Mouse (Mus musculus) forebrain, postnatal 0 days (tissue): ENCODE results near the gene Gorasp2. TPM values are rescaled to one million over a fixed set of nuclear protein-coding genes. Genes with fewer than 3 reads are reported as not detected.
A peak's percentile ranks its signal among the peaks of the same experiment; 100 is the strongest.

ENCODE experiments used
- ATAC-seq: fragments of 200-750 bp; cut with Nextera tagmentation; 2 replicates; pipeline ENCODE4 v1.8.0; 2017; ENCODE audit warnings: mild to moderate bottlenecking, moderate library complexity
- DNase-seq: peaks from one replicate; pipeline ENCODE4 v3.0.0-alpha.2; 2015
- H3K27ac ChIP-seq: fragments of 300-500 bp; sonication (generic); 2 replicates; pipeline ENCODE4 v1.5.1; 2014; ENCODE audit warnings: low read depth, mild to moderate bottlenecking, antibody characterized with exemption, low read length, moderate library complexity, mixed read lengths
- H3K27me3 ChIP-seq: fragments of 300-500 bp; sonication (generic); 2 replicates; pipeline ENCODE4 v1.6.1; 2014; ENCODE audit warnings: mild to moderate bottlenecking, low read length, mixed read lengths; ENCODE audit not compliant: insufficient read depth
- H3K36me3 ChIP-seq: fragments of 300-500 bp; sonication (generic); 2 replicates; pipeline ENCODE4 v1.6.1; 2014; ENCODE audit warnings: mild to moderate bottlenecking, moderate library complexity; ENCODE audit not compliant: insufficient read depth
- H3K4me1 ChIP-seq: fragments of 300-500 bp; sonication (generic); 2 replicates; pipeline ENCODE4 v1.6.1; 2014; ENCODE audit warnings: antibody characterized with exemption; ENCODE audit not compliant: insufficient read depth
- H3K4me2 ChIP-seq: fragments of 300-500 bp; sonication (generic); 2 replicates; pipeline ENCODE4 v1.6.1; 2014; ENCODE audit warnings: low read depth, mild to moderate bottlenecking, moderate library complexity
- H3K4me3 ChIP-seq: fragments of 300-500 bp; sonication (generic); 2 replicates; pipeline ENCODE4 v1.5.1; 2014; ENCODE audit warnings: low read depth, low read length, mixed read lengths
- H3K9ac ChIP-seq: fragments of 300-500 bp; sonication (generic); 2 replicates; pipeline ENCODE4 v1.6.1; 2014; ENCODE audit warnings: mild to moderate bottlenecking
- H3K9me3 ChIP-seq: fragments of 300-500 bp; sonication (generic); 2 replicates; pipeline ENCODE4 v1.6.1; 2016; ENCODE audit warnings: low read length
- CTCF ChIP-seq: sonication (generic); IDR thresholded peaks from 2 replicates; pipeline ENCODE4 v1.5.1; 2016; ENCODE audit warnings: antibody characterized with exemption, control low read depth, low read depth
- WGBS: fragments of 180-500 bp; shearing (Covaris S2); extraction: QIAGEN DNeasy Blood & Tissue Kit; methylation state at CpG from one replicate; pipeline ENCODE4 v1.1.7; 2014; 5-methylcytosine and 5-hydroxymethylcytosine counted together
- polyA plus RNA-seq: library from polyadenylated mRNA; unstranded; fragments of >200 nt; fragmentation: Nextera tagmentation; extraction: Ambion mirVana; gene quantifications from 2 replicates; pipeline ENCODE4 v1.2.1, GENCODE M21; 2015
- total RNA-seq: library from RNA; depleted of rRNA; stranded (reverse); fragments of >200 nt; gene quantifications from 2 replicates; pipeline ENCODE4 v1.2.3, GENCODE M21; 2014

Gorasp2 gene
- total and polyA plus RNA-seq, 2 experiments from 2014 or later, result 82.2 to 166 TPM

- Histone ChIP-seq H3K27ac (no peak overlapping the region; the same call in 1 of the 2 replicates), H3K4me1 (peaks cover 4% of the 10 kb centered on the region; the same call in 1 of the 2 replicates), H3K4me2 (no peak overlapping the region), H3K36me3 (no peaks in the 10 kb centered on the region), H3K9me3 (no peaks in the 10 kb centered on the region), H3K27me3 (no peaks in the 10 kb centered on the region), H3K4me3 (no peak overlapping the region), H3K9ac (no peak overlapping the region)
- TF ChIP-seq CTCF, result no peak
- ATAC-seq, result no peak
- peak; percentile 18 for DNase-seq
- 53% methylated on average over 7 of the region's 7 CpGs for WGBS
Measured at GRCm38 (mm10) chr2:70657083-70657482, 4.3 kb upstream of the Gorasp2 start.

- DNase-seq, result no peak
- no peaks in the 10 kb centered on the region for H3K36me3 ChIP-seq
- peak within 1 kb of the TSS; percentile 91 for H3K9ac ChIP-seq
- H3K4me3 ChIP-seq, result peak within 1 kb of the TSS; percentile 97
- H3K27ac ChIP-seq, result peak within 1 kb of the TSS; percentile 86
- peak; percentile 61 for ATAC-seq
- H3K4me1 ChIP-seq, result peaks cover 12% of the 10 kb centered on the region; the same call in 1 of the 2 replicates
- no peak for TF ChIP-seq CTCF
- no peaks in the 10 kb centered on the region for H3K27me3 ChIP-seq
- peak within 1 kb of the TSS; percentile 84 for H3K4me2 ChIP-seq
- 2% methylated on average over 47 of the region's 54 CpGs for WGBS
- no peaks in the 10 kb centered on the region for H3K9me3 ChIP-seq
Measured at GRCm38 (mm10) chr2:70661715-70662495, 529 bp downstream of the Gorasp2 start, which contains the start of gene Gm26558. Gm26558 (minus strand) TSS chr2:70662108.

GRCm38 (mm10) chr2:70663764-70664163, 2.4 kb downstream of the Gorasp2 start:
- Histone ChIP-seq H3K9ac (no peak overlapping the region), H3K27me3 (no peaks in the 10 kb centered on the region), H3K4me1 (peaks cover 12% of the 10 kb centered on the region; the same call in 1 of the 2 replicates), H3K27ac (no peak overlapping the region), H3K4me2 (no peak overlapping the region), H3K9me3 (no peaks in the 10 kb centered on the region), H3K36me3 (no peaks in the 10 kb centered on the region), H3K4me3 (no peak overlapping the region)
- peak; percentile 56 for TF ChIP-seq CTCF
- peak; percentile 35 for DNase-seq
- no peak for ATAC-seq
- WGBS, result 72% methylated on average over 5 of the region's 5 CpGs

GRCm38 (mm10) chr2:70667016-70667415, 5.6 kb downstream of the Gorasp2 start:
- ATAC-seq (no peak), DNase-seq (no peak)
- H3K4me2 ChIP-seq, result no peak overlapping the region
- no peaks in the 10 kb centered on the region for H3K9me3 ChIP-seq
- H3K36me3 ChIP-seq, result no peaks in the 10 kb centered on the region
- WGBS, result 85% methylated on average over 7 of the region's 7 CpGs
- no peak overlapping the region for H3K4me3 ChIP-seq
- H3K27me3 ChIP-seq, result no peaks in the 10 kb centered on the region
- H3K9ac ChIP-seq, result no peak overlapping the region
- peaks cover 8% of the 10 kb centered on the region; the same call in 1 of the 2 replicates for H3K4me1 ChIP-seq
- H3K27ac ChIP-seq, result no peak overlapping the region
- no peak for TF ChIP-seq CTCF

DNA sequence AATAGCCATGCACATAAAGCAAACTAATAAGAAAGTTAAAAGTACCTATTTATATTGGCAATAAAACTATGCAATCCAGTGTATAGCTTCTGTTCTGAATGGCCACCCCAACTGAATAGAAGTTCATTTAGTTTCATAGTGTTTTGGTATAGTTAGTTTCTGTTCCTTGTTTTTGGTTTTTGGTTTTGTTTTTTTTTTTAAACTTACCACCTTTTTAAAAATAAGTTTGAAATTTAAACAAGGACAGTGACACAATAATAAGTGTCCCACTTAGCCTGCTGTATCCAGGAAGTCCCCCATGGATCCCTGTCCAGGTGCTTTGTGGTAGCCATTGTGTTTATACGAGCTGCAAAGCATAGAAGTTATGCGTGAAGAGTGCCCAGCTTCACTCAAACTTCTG, 7.9 kb downstream of the Gorasp2 start:
- H3K36me3 ChIP-seq, result no peaks in the 10 kb centered on the region
- DNase-seq (no peak), ATAC-seq (no peak)
- H3K4me3 ChIP-seq, result no peak overlapping the region
- no peaks in the 10 kb centered on the region for H3K9me3 ChIP-seq
- no peaks in the 10 kb centered on the region for H3K4me1 ChIP-seq
- no peak overlapping the region for H3K9ac ChIP-seq
- WGBS, result 83% methylated on average over 2 of the region's 2 CpGs
- no peaks in the 10 kb centered on the region for H3K27me3 ChIP-seq
- H3K27ac ChIP-seq, result no peak overlapping the region
- no peak overlapping the region for H3K4me2 ChIP-seq
- TF ChIP-seq CTCF, result no peak

GRCm38 (mm10) chr2:70669896-70670295, 8.5 kb downstream of the Gorasp2 start:
- Histone ChIP-seq H3K4me2 (no peak overlapping the region), H3K4me3 (no peak overlapping the region), H3K36me3 (no peaks in the 10 kb centered on the region), H3K27me3 (no peaks in the 10 kb centered on the region), H3K27ac (no peak overlapping the region), H3K9me3 (no peaks in the 10 kb centered on the region), H3K9ac (no peak overlapping the region), H3K4me1 (no peaks in the 10 kb centered on the region)
- WGBS, result 83% methylated on average over 2 of the region's 2 CpGs
- TF ChIP-seq CTCF, result no peak
- ATAC-seq (no peak), DNase-seq (no peak)

- Histone ChIP-seq H3K4me2 (no peak overlapping the region), H3K27ac (no peak overlapping the region), H3K36me3 (no peaks in the 10 kb centered on the region), H3K9ac (no peak overlapping the region), H3K4me3 (no peak overlapping the region), H3K27me3 (no peaks in the 10 kb centered on the region), H3K9me3 (no peaks in the 10 kb centered on the region), H3K4me1 (no peaks in the 10 kb centered on the region)
- ATAC-seq (no peak), DNase-seq (no peak)
- TF ChIP-seq CTCF, result no peak
- 83% methylated on average over 2 of the region's 2 CpGs for WGBS
Measured at GRCm38 (mm10) chr2:70672476-70672875, 11.1 kb downstream of the Gorasp2 start.
